Mouse (Mus musculus) CH12F3 (cell line): Measurements from ENCODE around the gene Negr1.

Experiments used
- in situ Hi-C: fragments of 300-500 bp; cut with MboI; formaldehyde crosslinking; loops from 2 replicates; pipeline ENCODE4 v1.14.3; 2020; ENCODE audit warnings: low sequenced_read_pairs

The Negr1 gene

GRCm38 (mm10) chr3:156672560-156672959 is 111.0 kb downstream of the Negr1 start:
- in situ Hi-C loops, result no loop called here

GRCm38 (mm10) chr3:156690059-156690605 is 128.5 kb downstream of the Negr1 start:
- in situ Hi-C loops, result no loop called here

- in situ Hi-C loops, result no loop called here
These were observed 137.1 kb downstream of the Negr1 start for GRCm38 (mm10) chr3:156698687-156699086.

GRCm38 (mm10) chr3:156703241-156703640 is 141.6 kb downstream of the Negr1 start:
- in situ Hi-C loops, result no loop called here

DNA sequence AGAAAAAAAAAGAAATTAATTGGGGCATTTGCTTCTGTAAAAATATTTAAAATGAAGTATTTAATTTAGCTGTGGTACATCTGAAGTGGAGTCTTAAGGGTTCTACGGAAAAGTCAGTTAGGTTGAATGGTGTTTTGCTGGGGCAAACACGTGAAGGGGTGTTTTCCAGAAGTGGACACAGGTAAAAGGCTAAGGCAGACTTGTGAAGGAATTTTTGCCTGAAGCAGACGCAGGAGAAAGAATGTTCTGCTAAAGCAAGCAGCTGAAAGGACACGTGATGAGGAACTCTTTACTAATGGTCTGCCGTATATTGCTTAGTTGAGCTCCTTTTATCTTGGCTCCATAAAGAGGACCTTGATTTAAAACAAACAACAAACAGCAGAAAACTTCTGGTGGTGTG is 148.6 kb downstream of the Negr1 start:
- in situ Hi-C loops, result no loop called here

DNA sequence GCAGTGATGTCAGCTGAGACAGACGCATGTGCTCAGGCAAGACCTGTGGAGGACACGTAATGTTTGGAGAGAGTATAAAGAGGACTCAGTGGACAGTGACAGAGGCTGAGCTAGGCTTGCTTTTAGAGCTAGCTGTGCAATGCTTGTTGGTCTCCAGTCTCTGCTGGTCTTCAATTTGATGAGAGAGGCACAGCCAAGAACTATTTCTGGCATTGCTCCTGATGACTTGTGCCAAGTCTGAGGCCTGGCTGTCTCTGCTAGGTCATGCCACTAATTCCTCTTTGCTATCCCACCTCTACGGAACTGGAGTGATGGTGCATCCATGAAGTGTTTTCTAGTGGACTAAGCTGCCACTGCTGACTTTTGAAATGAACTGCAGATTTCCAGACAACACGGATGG is 149.1 kb downstream of the Negr1 start:
- in situ Hi-C loops, result no loop called here

DNA sequence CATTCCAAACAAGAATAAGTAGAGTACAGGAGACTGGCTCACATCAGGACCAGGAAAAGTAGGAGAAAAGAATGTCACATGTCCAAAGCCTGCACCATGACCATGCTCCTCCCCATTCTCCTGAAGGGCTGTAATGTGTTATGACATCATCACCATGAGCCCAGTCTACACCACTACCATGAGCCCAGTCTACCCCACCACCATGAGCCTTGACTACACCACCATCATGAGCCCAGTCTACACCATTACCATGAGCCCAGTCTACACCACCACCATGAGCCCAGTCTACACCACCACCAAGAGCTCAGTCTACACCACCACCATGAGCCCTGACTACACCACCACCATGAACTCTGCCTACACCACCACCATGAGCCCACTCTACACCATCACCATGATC is 174.7 kb downstream of the Negr1 start:
- in situ Hi-C loops, result no loop called here

DNA sequence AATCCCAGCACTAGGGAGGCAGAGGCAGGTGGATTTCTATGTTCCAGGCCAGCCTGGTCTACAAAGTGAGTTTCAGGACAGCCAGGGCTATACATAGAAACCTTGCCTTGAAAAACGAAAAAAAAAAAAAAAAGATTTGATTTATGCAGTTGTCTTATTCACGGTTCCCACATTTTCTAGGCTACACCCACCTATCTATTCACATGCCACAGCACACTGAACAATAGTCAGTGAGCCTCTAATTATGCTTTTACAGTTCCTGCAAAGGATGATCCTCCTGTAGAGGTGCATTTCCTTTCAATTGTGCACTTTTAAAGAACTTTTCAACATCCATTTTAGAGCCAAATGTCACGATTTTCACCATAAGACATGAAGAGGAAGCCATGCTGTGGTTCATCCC is 177.9 kb downstream of the Negr1 start:
- in situ Hi-C loops, result no loop called here

DNA sequence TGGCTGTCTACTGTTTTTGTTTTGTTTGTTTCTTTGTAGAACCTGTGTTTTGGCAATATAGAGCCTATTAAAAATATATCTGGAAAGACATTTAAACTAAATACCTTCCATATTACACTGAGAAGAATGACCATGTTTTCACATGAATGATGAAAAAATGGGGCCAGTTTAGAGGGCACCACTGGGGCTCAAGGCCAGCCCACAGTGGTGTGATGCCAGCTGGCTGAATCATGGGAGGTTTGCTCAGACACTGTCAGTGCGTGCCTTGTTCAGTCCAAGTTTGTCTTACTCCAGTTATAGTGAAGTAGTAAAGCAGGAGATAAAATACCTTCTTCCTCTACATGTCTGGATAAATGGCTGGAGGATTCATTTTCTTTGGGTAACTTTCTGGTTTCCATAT is 181.7 kb downstream of the Negr1 start:
- in situ Hi-C loops, result no loop called here

DNA sequence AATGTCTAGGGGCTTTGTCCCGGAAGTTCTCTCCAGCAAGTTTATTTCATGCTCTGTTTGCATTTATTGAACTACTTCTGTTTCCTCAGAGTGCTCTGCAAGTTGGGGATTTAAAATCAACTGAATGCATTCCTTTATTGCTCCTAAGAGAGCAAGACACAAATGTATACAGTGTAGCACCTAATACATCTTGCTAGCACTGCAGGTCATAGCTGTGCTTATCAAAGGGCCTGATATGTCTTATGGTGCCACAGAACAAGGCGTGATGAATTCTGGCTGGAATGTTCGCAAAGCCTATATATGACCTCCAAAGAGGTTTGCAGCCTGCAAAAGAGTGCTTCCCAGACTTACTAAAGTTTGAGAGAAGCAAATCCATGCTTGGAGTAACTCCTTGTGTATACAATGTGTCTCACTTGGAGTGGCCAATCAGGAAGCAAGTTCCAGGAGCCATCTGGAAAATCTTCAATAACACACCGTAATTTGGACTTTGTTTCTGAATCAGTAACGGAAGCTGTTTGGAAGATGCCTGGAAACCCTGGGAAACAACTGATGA is 183.7 kb downstream of the Negr1 start:
- in situ Hi-C loops, result no loop called here

- in situ Hi-C loops, result no loop called here
These were observed 185.9 kb downstream of the Negr1 start for GRCm38 (mm10) chr3:156747456-156747855.

GRCm38 (mm10) chr3:156753780-156754373 is 192.3 kb downstream of the Negr1 start:
- in situ Hi-C loops, result no loop called here

- in situ Hi-C loops, result no loop called here
These were observed 193.4 kb downstream of the Negr1 start for GRCm38 (mm10) chr3:156754790-156755530.

GRCm38 (mm10) chr3:156765015-156765414 is 203.4 kb downstream of the Negr1 start:
- in situ Hi-C loops, result no loop called here

- in situ Hi-C loops, result no loop called here
These were observed 204.7 kb downstream of the Negr1 start for GRCm38 (mm10) chr3:156766171-156766845.

DNA sequence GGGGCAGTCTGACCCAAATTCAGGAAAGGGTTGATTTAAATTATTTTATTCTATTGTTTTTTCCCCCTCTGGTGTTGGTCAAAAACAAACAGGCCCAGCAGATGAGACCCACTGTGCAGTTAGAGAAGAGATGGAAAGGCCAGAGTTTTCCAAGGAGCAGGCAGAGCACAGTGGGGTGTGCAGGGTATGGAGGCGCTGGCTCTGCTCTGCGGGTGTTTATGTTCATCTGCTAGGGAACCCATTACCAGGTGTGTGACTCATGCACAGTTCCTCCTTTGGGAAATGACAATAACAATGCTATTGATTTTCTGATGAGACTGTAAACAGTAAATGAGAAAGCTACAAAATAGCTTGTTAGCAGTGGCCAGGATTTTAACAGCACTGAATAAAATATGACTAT is 210.0 kb downstream of the Negr1 start:
- in situ Hi-C loops, result no loop called here

DNA sequence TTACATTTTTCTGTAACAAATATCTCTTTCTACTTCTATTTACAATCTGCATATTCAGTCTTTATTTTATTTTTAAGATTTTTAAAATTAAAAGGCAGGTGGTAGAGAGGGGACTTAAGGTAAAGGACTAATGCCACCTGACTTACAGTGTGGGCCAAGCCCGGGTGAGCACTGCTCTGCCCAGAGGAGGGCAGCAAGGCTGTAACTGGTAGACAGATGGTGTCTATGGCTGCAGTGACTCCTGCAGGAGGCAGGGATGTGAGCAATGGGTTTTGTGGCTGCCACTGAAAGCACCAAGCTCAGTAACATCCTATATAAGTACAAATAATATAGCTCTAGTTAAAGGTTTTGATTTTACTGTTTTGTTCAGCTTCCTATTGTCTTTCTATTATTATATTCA is 210.5 kb downstream of the Negr1 start:
- in situ Hi-C loops, result no loop called here

DNA sequence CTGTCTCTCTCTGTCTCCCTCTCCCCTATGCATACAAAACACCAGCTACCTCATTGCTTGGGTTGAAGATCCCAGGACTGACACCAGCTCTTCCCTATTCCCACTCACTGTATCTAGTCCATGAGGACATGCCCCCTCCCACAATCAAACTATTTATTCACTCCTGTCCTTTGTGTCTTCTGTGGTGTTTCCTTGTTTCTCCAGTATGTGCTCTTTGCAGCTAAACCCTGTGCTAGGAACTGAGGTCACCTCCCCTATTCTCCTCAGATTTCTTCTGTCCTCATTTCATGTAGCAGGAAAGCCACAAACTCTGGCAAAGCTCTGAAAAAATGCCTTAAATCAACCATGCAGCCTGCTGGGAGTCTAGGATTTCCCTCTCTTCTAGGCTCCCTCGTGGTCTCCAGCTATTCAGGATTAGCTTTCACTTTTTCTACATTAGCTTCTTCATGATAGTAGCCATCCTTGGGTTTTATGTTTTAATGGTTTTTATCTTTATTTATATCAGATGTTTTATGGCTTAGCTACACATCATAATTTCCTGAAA is 222.8 kb downstream of the Negr1 start:
- in situ Hi-C loops, result no loop called here

- in situ Hi-C loops, result no loop called here
These were observed 224.8 kb downstream of the Negr1 start for GRCm38 (mm10) chr3:156786355-156786754.

- in situ Hi-C loops, result no loop called here
These were observed 229.6 kb downstream of the Negr1 start for GRCm38 (mm10) chr3:156791234-156791633.

DNA sequence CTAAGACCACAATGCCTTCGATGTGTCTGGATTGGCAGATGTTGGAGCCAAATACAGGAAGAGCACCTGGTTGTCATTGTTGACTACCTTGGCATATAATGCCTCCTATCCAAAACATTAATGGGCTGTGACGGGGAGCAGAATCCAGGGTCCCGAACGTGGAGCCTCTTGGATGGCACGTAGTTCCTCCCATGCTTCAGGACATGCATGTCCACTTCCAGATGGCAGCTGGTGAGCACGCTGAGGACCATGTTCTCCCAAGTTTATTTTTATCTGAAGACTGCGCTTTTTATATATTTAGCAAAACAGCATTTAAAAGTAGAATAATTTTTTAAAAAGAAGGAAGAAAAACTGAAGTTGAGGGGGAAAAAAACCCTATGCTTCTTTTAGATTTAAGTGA is 231.1 kb downstream of the Negr1 start:
- in situ Hi-C loops, result no loop called here
